Mouse (Mus musculus) urinary bladder, postnatal 4 days (tissue): Measurements from ENCODE around the gene Rhbdl1.

Experiments used
- DNase-seq, 2 experiments: peaks; one replicate each; pipeline ENCODE4 v3.0.0; 2021 to 2022; ENCODE audit warnings: low spot score in 2 of 2

Rhbdl1 gene

GRCm38 (mm10) chr17:25794998-25795397 lies 42.1 kb downstream of the Rhbdl1 start:
- DNase-seq, result no peak

GRCm38 (mm10) chr17:25794197-25794596 lies 42.9 kb downstream of the Rhbdl1 start:
- no peak for DNase-seq

GRCm38 (mm10) chr17:25792615-25793014 lies 44.5 kb downstream of the Rhbdl1 start, which contains the start of gene Fam173a:
TSS of gene Fam173a (minus strand) at chr17:25792901.
- DNase-seq, result peak; percentile 78 to 79

DNA sequence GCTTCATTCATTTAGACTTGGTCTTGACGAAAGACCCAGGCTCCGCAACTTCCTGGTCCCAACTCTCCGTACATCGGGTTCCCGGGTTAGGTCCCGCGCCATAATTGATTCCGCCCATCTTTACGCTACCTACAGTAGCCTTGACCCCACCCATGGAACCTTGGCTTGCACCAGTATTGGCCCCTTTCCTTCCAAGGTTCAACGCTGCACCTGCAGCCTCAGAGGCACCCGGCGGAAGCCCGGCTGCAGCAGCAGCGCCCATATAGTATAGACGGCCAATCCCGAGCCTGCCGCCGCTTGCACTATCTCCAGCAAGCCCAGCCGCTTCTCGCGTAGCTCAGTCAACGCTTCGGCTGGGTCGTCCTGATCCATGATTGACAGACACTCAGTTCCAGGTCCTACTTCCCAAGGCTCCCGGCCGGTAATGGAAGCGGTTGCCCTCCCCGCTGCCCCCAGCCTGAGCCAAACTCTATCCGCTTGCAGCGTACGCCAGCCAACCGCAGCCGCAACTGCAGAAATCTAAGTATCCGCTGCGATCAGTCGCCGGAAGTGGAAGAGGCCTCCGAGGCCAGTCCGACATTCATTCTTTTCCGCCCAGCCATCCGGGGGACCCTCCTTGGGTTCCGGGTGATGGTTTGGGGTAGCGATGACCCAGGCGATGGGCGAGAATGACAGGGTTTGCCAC lies 45.1 kb downstream of the Rhbdl1 start:
- DNase-seq, result peak; percentile 84 to 90

DNA sequence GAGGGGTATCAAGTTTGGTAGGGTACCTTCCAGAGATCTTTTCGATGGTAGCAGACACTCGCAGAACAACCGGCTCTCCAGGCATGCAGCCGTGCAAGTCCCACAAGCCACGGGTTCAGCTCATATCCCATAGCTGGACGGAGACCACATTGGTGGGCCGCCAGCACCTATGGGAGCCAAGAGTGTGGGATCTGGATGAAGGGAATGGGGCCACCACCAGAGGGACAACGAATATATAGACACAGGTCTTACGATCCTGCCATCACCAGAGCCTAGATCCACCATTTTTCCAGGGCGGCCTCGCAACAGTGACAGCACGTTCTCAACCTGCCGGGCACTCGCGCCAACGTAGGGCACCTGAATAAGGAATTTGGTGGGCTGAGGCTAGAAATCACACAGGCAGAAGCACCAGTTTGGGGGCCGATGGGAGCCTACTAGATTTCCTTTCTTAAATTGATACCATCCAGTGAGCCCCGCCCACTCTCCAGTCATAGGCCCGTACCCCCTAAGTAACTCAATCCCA lies 45.7 kb downstream of the Rhbdl1 start:
- DNase-seq, result no peak

- no peak for DNase-seq
Observed at GRCm38 (mm10) chr17:25786781-25787504, 50.2 kb downstream of the Rhbdl1 start.

DNA sequence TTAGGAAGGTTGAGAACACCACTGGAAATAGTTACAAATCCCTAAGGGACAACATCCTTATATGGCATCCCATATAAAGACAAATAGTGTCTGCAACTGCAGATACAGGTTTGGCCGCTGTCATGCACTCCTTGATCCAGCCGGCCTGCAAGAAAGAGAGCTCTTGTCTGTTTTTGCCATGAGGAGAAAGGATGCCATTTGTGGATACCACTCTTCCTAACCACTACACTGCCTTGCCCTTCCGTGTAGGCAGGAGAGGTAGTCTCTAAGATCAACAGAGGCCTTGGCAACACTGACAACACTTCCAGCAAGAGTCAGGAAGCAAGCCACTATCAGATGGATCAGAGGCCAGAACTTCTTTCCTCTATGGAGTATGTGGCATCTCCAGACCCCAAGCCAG lies 50.8 kb downstream of the Rhbdl1 start, which contains the start of gene Ccdc78:
Gene Ccdc78, plus strand, starts transcription at position 301 of the 400 bp plus-strand sequence.
- DNase-seq, result no peak

DNA sequence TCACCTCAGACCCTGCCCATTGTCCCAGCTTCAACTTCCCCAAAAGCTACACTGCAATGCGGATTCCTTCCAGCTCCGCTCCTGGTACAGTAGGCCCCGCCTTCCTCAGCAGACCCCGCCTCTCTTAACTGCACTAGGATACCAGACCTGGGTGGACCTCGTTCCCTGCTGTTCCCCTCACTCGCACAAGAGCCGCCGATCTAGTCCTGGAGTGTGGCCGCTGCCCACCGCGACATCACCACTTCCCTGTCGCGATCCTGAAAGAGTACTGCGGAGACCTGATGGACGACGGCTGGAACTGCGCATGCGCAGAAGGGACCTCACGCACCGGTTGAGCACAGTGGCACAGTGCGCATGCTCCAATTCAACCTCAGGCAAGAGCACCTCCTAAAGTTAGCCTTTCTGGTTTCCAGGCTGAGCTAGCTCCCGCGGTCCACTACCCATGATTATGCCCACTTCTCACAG lies 51.8 kb downstream of the Rhbdl1 start, which contains the start of gene Haghl:
Gene Haghl, minus strand, starts transcription at position 393 of the 465 bp plus-strand sequence.
- DNase-seq, result peak; percentile 90 to 95
